ENCODE assay signal across 13 mouse cellular contexts in the genomic region with DNA sequence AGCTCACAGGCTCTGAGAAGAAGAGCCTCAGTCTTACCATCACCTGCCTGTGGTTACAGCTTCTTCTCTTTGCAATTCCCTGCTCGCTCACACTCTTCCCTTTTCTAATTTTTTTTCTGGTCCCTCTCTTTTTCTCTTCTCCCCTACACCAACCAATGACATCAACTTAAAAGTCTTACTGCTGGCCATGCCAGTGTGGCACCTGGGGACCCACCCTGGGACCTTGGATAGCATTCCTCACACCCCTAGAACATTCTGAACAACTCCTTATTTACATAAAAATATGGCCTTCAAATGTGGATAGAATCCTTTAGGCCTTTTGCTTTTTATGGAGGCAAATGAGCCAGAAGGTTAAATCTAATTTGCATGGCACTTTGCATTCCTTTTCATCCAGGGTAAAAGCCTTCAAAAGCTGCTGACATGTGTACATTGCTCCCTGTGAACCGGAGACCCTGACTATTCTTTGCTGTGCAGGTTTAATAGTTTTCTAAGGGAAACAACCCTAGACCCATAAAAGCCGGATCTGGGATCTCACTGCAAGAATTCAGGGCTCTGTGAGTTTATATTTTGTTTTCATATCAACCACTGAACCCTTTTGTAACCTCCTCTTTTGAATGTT.
"Had no signal": no experiment of that assay in that cellular context is flagged by ENCODE, and none has a peak within 500 bp of the region (broad histone marks: within the 10 kb centered on the region; RNA-seq: fewer than 3 reads in every experiment).

No protein-coding gene starts in this region.

- ATAC-seq: intestine, postnatal 0 days; liver, embryonic 12.5 days; midbrain, embryonic 16.5 days had no signal

- H3K27me3 ChIP-seq: limb, embryonic 15.5 days; liver, embryonic 12.5 days had no signal

- H3K4me1 ChIP-seq: liver, embryonic 12.5 days had no signal

- H3K36me3 ChIP-seq: limb, embryonic 15.5 days; liver, embryonic 12.5 days had no signal

- H3K9ac ChIP-seq: limb, embryonic 15.5 days; liver, embryonic 12.5 days; lung, embryonic 14.5 days had no signal

- H3K4me3 ChIP-seq: left cerebral cortex, adult 2 months; limb, embryonic 15.5 days; liver, embryonic 12.5 days; megakaryocyte, embryonic 14.5 days had no signal

- H3K4me2 ChIP-seq: limb, embryonic 15.5 days; liver, embryonic 12.5 days; lung, embryonic 14.5 days had no signal

- H3K9me3 ChIP-seq: limb, embryonic 15.5 days; liver, embryonic 12.5 days had no signal

- DNase-seq: kidney, adult 8-10 months; kidney, postnatal 25 days; lung, embryonic 14.5 days; lung, postnatal 10 days; right cerebral cortex, postnatal 25 days; thymus, postnatal 36 days had no signal

- H3K27ac ChIP-seq: left cerebral cortex, adult 2 months; limb, embryonic 15.5 days; liver, embryonic 12.5 days; macrophage had no signal
